Mouse (Mus musculus) effector memory CD4-positive, alpha-beta T cell, adult 7 months (primary cell): ENCODE results near the gene Aida. TPM values are rescaled to one million over a fixed set of nuclear protein-coding genes. Genes with fewer than 3 reads are reported as not detected.

Experiments
- polyA plus RNA-seq: library from polyadenylated mRNA; unstranded; fragments of 100-300 nt; shearing (Covaris generic); gene quantifications from one replicate; pipeline ENCODE4 v1.2.1, GENCODE M21; 2017

Aida gene
- 14.1 TPM for polyA plus RNA-seq

GRCm38 (mm10) chr1:183296465-183296864, at the start of gene Aida:
Aida (plus strand) TSS chr1:183296590.

GRCm38 (mm10) chr1:183296877-183297383, 540 bp downstream of the Aida start, which contains the start of gene Brox:
Brox (minus strand) TSS chr1:183297269.

GRCm38 (mm10) chr1:183369427-183370014, 73.1 kb downstream of the Aida start, which contains the start of gene Mia3:
Mia3 (minus strand) TSS chr1:183369553.

Other genes with a start within 250 kb of the Aida start
- 6.0 TPM for gene Disp1, start 75.1 kb upstream of the Aida start, polyA plus RNA-seq
- gene Brox, start 679 bp downstream of the Aida start, polyA plus RNA-seq, result 70.9 TPM
- gene Mia3, start 73.0 kb downstream of the Aida start, polyA plus RNA-seq, result 208 TPM
- gene Taf1a, start 92.4 kb downstream of the Aida start, polyA plus RNA-seq, result 19.1 TPM
- not detected for gene Hhipl2, start 121.6 kb downstream of the Aida start, polyA plus RNA-seq